16 mouse cellular contexts compared by ENCODE assay signal in the genomic region with DNA sequence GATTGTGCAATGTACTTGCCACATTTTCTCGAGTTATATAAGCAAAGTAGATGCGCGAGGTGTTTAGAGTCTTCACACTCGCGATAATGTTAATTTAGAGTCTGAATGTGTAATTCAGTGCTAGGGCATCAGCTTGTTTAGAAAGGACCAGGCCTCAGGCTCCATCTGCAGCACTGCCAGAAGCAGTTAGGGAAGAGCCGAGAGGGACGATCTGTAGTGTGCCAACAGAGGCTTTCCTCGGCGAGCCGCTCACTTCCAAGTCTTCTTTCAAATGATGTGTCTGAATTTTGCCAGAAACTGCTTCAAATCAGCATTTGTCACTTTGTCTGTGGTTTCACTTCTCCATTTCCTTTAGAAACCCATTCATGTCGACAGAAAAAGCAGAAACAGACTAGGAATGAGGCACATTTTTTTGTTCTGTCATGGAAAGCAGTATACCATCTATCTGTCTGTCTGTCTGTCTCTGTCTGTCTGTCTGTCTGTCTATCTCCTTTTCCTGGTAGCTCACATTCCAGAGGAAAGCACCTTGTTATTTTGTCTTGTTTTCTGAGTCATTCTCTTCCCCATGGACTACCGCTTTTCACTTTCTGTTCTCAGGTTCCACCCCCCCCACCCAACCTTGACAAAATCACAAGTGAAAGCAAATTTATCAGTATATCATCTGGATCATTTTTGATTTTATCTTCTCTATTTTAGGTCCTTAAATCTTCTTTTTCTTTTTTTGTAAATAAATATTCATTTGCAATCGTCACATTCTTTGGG. TPM values are rescaled to one million over a fixed set of nuclear protein-coding genes. Genes with fewer than 3 reads are reported as not detected.
DNase-seq lines count a peak whose midpoint lies in the region; ATAC-seq and TF ChIP-seq lines count a peak whose summit lies in the region.
"Had no signal": no experiment of that assay in that cellular context is flagged by ENCODE, and none has a peak within 500 bp of the region (broad histone marks: within the 10 kb centered on the region; RNA-seq: fewer than 3 reads in every experiment).

No protein-coding gene starts in this region.

- H3K36me3 ChIP-seq in CH12.LX (replicated peaks in 1 of 2; ENCODE audit: control insufficient read depth in 1 of 2, insufficient read depth in 1 of 2, low read length in 1 of 2) = no peaks in the 10 kb centered on the region
- no peaks in the 10 kb centered on the region for H3K36me3 ChIP-seq in hindbrain, embryonic 16.5 days (ENCODE audit: control insufficient read depth, insufficient read depth, low read length)
- H3K36me3 ChIP-seq: embryonic facial prominence, embryonic 12.5 days; heart, embryonic 12.5 days; kidney, embryonic 15.5 days; liver, embryonic 12.5 days had no signal

- no peaks in the 10 kb centered on the region for H3K27me3 ChIP-seq in CH12.LX (replicated peaks)
- no peaks in the 10 kb centered on the region; the same call in 1 of the 2 replicates for H3K27me3 ChIP-seq in hindbrain, embryonic 16.5 days (replicated peaks; ENCODE audit: control insufficient read depth, insufficient read depth, low read length)
- H3K27me3 ChIP-seq: embryonic facial prominence, embryonic 12.5 days; heart, embryonic 12.5 days; liver, embryonic 12.5 days had no signal

- no peak overlapping the region for H3K27ac ChIP-seq in CH12.LX (ENCODE audit: insufficient read depth, low read depth)
- H3K27ac ChIP-seq in hindbrain, embryonic 16.5 days (ENCODE audit: low read depth, low read length) = no peak overlapping the region
- H3K27ac ChIP-seq: embryonic facial prominence, embryonic 12.5 days; kidney, embryonic 15.5 days; liver, embryonic 12.5 days; stomach, postnatal 0 days had no signal

- TF ChIP-seq POLR2A in CH12.LX (IDR thresholded peaks at IDR 0.05; ENCODE audit: low read depth, low read length) = no peak

- peak overlapping the region; percentile 67 for H3K4me2 ChIP-seq in CH12.LX (ENCODE audit: insufficient read depth, low read depth, poor library complexity, severe bottlenecking)
- no peak overlapping the region for H3K4me2 ChIP-seq in hindbrain, embryonic 16.5 days (ENCODE audit: low read length)
- H3K4me2 ChIP-seq: embryonic facial prominence, embryonic 12.5 days; heart, embryonic 12.5 days; kidney, embryonic 15.5 days; liver, embryonic 12.5 days had no signal

- no peak for TF ChIP-seq CTCF in CH12.LX (conservative IDR thresholded peaks at IDR 0.05 in 1 of 2, IDR thresholded peaks at IDR 0.05 in 1 of 2; ENCODE audit: low read depth in 2 of 2, low read length in 2 of 2)

- TF ChIP-seq RAD21 in CH12.LX (IDR thresholded peaks at IDR 0.05; ENCODE audit: low read depth, low read length) = no peak

- dilution Hi-C loops in CH12.LX (cut with MboI; ENCODE audit: extremely low pct_ligation_motif_present, extremely low pct_unique_long_range_greater_than_20kb, low sequenced_read_pairs) = no loop called here

- H3K9ac ChIP-seq in CH12.LX (ENCODE audit: insufficient read depth, low read depth) = 0 out of 2 replicates have a peak overlapping the region, but pooled peaks have one; percentile 19
- no peak overlapping the region for H3K9ac ChIP-seq in hindbrain, embryonic 16.5 days (ENCODE audit: low read depth, low read length)
- H3K9ac ChIP-seq: embryonic facial prominence, embryonic 12.5 days; heart, embryonic 12.5 days; kidney, embryonic 15.5 days; liver, embryonic 12.5 days had no signal

- peaks cover 3 to 28% of the 10 kb centered on the region in 2 experiments; a peak in 3 of 4 replicates for H3K4me1 ChIP-seq in CH12.LX (ENCODE audit: control insufficient read depth in 1 of 2, insufficient read depth in 2 of 2)
- H3K4me1 ChIP-seq in hindbrain, embryonic 16.5 days (ENCODE audit: control insufficient read depth, insufficient read depth, low read depth, low read length) = no peaks in the 10 kb centered on the region
- H3K4me1 ChIP-seq: embryonic facial prominence, embryonic 12.5 days; kidney, embryonic 15.5 days; liver, embryonic 12.5 days had no signal

- H3K9me3 ChIP-seq in CH12.LX (replicated peaks; ENCODE audit: low read length) = no peaks in the 10 kb centered on the region
- no peaks in the 10 kb centered on the region for H3K9me3 ChIP-seq in hindbrain, embryonic 16.5 days (ENCODE audit: control insufficient read depth, low read length)
- H3K9me3 ChIP-seq: embryonic facial prominence, embryonic 12.5 days; heart, embryonic 12.5 days; kidney, embryonic 15.5 days; liver, embryonic 12.5 days had no signal

- TF ChIP-seq EP300 in CH12.LX (IDR thresholded peaks at IDR 0.05; ENCODE audit: low read length) = peak; percentile 91

- H3K79me2 ChIP-seq in CH12.LX (replicated peaks; ENCODE audit: control insufficient read depth, extremely low read depth, insufficient read depth, poor library complexity, severe bottlenecking) = no peaks in the 10 kb centered on the region

- peak; percentile 28 for ATAC-seq in megakaryocyte, adult 5-6 weeks (ENCODE audit: poor library complexity, severe bottlenecking)
- no peak for ATAC-seq in hindbrain, embryonic 16.5 days
- ATAC-seq: liver, embryonic 12.5 days had no signal

- WGBS in hindbrain, embryonic 16.5 days = 84% methylated on average over 13 of the region's 13 CpGs

- in situ Hi-C loops in CH12.LX (cut with MboI; ENCODE audit: low pct_ligation_motif_present, low pct_unique_long_range_greater_than_20kb, low sequenced_read_pairs) = no loop called here

- no peak overlapping the region for H3K4me3 ChIP-seq in CH12.LX (replicated peaks in 1 of 3; ENCODE audit: low read depth in 2 of 3, low read length in 2 of 3, poor library complexity in 1 of 3)
- no peak overlapping the region for H3K4me3 ChIP-seq in hindbrain, embryonic 16.5 days (ENCODE audit: low read length)
- H3K4me3 ChIP-seq: embryonic facial prominence, embryonic 12.5 days; heart, embryonic 12.5 days; kidney, embryonic 15.5 days; liver, embryonic 12.5 days had no signal

- peak; percentile 15 for DNase-seq in layer of hippocampus, adult 9-10 months (ENCODE audit: low spot score)
- DNase-seq in layer of hippocampus, postnatal 25 days (ENCODE audit: extremely low spot score in 1 of 2, low spot score in 1 of 2) = no peak
- DNase-seq in 416B (ENCODE audit: low read depth) = peak; percentile 43
- DNase-seq in CH12.LX (ENCODE audit: extremely low read depth) = peak; percentile 59
- no peak for DNase-seq in adrenal gland, adult 18-20 months (ENCODE audit: low spot score in 2 of 2)
- no peak for DNase-seq in thymus, postnatal 14 days
- DNase-seq: adrenal gland, postnatal 36 days; cerebellum, adult 2 months; lung, postnatal 4 days had no signal

TF ChIP-seq in CH12.LX, 34 proteins besides CTCF, POLR2A, EP300 and RAD21 (continues in another document):
- TF ChIP-seq ZMIZ1 (IDR thresholded peaks at IDR 0.05; ENCODE audit: low read depth, low read length) (no peak), KAT2A (IDR thresholded peaks at IDR 0.05; ENCODE audit: insufficient replicate concordance, low read length) (no peak), TBP (conservative IDR thresholded peaks at IDR 0.05; ENCODE audit: low read depth, low read length) (no peak), JUND (conservative IDR thresholded peaks at IDR 0.05; ENCODE audit: low read depth, low read length) (peak; percentile 36; the same call in 1 of the 2 replicates), ELF1 (IDR thresholded peaks at IDR 0.05; ENCODE audit: low read depth, low read length) (no peak), MAZ (IDR thresholded peaks at IDR 0.05; ENCODE audit: low read depth, low read length) (peak; percentile 50; the same call in 1 of the 2 replicates), MAX (IDR thresholded peaks at IDR 0.05; ENCODE audit: low read length) (peak; percentile 48; the same call in 1 of the 2 replicates), MEF2A (IDR thresholded peaks at IDR 0.05; ENCODE audit: borderline replicate concordance, low read depth, low read length) (peak; percentile 60), UBTF (IDR thresholded peaks at IDR 0.05; ENCODE audit: low read depth, low read length) (no peak), POLR2AphosphoS2 (IDR thresholded peaks at IDR 0.05; ENCODE audit: low read depth, low read length) (no peak), E2F4 (IDR thresholded peaks at IDR 0.05; ENCODE audit: insufficient replicate concordance, low read depth, low read length) (0 out of 2 replicates have a peak, but pooled peaks have one; percentile 29), USF1 (IDR thresholded peaks at IDR 0.05; ENCODE audit: low read depth, low read length) (no peak), TCF12 (IDR thresholded peaks at IDR 0.05; ENCODE audit: low read depth, low read length) (no peak), BHLHE40 (IDR thresholded peaks at IDR 0.05; ENCODE audit: low read depth, low read length) (peak; percentile 58), ZC3H11A (IDR thresholded peaks at IDR 0.05; ENCODE audit: low read depth, low read length) (no peak), CHD1 (IDR thresholded peaks at IDR 0.05; ENCODE audit: low read depth, low read length) (no peak), NELFE (IDR thresholded peaks at IDR 0.05; ENCODE audit: low read depth, low read length) (no peak), MYC (IDR thresholded peaks at IDR 0.05; ENCODE audit: low read depth, low read length) (peak; percentile 55; the same call in 1 of the 2 replicates), GABPA (IDR thresholded peaks at IDR 0.05; ENCODE audit: insufficient replicate concordance, low read depth, low read length) (no peak), NRF1 (IDR thresholded peaks at IDR 0.05; ENCODE audit: low read depth, low read length) (no peak), ZKSCAN1 (IDR thresholded peaks at IDR 0.05; ENCODE audit: borderline replicate concordance, low read depth, low read length) (no peak), USF2 (conservative IDR thresholded peaks at IDR 0.05; ENCODE audit: low read depth, low read length) (no peak)

RNA-seq across cellular contexts. Expression of a gene that starts 3.5 kb away (rescaled TPM):
- 1 to 10 TPM; 1.7 TPM for total RNA-seq in layer of hippocampus, postnatal 25 days (2021)
- not detected in 2 replicates for total RNA-seq in CH12.LX (2012; rRNA removed)
- total RNA-seq in CH12.LX (2014; rRNA removed) = not detected in 2 replicates
- polyA plus RNA-seq in CH12.LX (2012; ENCODE audit: insufficient read length, low read depth) = 0.08 TPM in 1 of 2 replicates, not detected in the other
- total RNA-seq in megakaryocyte, adult 5-6 weeks (2015) = 116 and 127 TPM in 2 replicates
- total RNA-seq in megakaryocyte, adult 5-6 weeks (2017) = 131 and 150 TPM in 2 replicates
- 0.21 and 0.51 TPM in 2 replicates for polyA plus RNA-seq in hindbrain, embryonic 16.5 days (2015; fragmentation: Nextera tagmentation; extraction: Ambion mirVana)
- total RNA-seq in adrenal gland, adult 18-20 months (2021) = 1 to 10 TPM; 2.1 to 4.3 TPM

RNA-seq across cellular contexts. Expression of a gene that starts 47.4 kb away (rescaled TPM):
- total RNA-seq in layer of hippocampus, postnatal 25 days (2021) = 100 to 1,000 TPM; 448 to 493 TPM
- total RNA-seq in CH12.LX (2012; rRNA removed) (655 and 1,096 TPM in 2 replicates), CH12.LX (2014; rRNA removed) (1,645 and 1,646 TPM in 2 replicates)
- polyA plus RNA-seq in CH12.LX (2012; ENCODE audit: insufficient read length, low read depth) = 575 and 679 TPM in 2 replicates
- 313 and 334 TPM in 2 replicates for total RNA-seq in megakaryocyte, adult 5-6 weeks (2015)
- total RNA-seq in megakaryocyte, adult 5-6 weeks (2017) = 306 and 317 TPM in 2 replicates
- 297 and 306 TPM in 2 replicates for polyA plus RNA-seq in hindbrain, embryonic 16.5 days (2015; fragmentation: Nextera tagmentation; extraction: Ambion mirVana)
- 100 to 1,000 TPM; 349 to 508 TPM for total RNA-seq in adrenal gland, adult 18-20 months (2021)

Comparison
In these comparisons a context has a peak if more than half of its experiments do, and no peak if none do; other contexts are left out.
1. DNase-seq: peak in layer of hippocampus, adult 9-10 months (single experiment), 416B (single experiment) and CH12.LX (single experiment); none in layer of hippocampus, postnatal 25 days (0 of 2), adrenal gland, adult 18-20 months (0 of 2) and thymus, postnatal 14 days (single experiment).
2. RNA of a gene that starts 3.5 kb away (total RNA-seq): 116 to 150 TPM in megakaryocyte, adult 5-6 weeks; 2.1 to 4.3 TPM in adrenal gland, adult 18-20 months, 1.7 TPM in layer of hippocampus, postnatal 25 days and not detected in CH12.LX; every median in the first group is over 10 times any median in the second.